Mouse (Mus musculus): Measurements from ENCODE around the gene Pthlh.

DNA sequence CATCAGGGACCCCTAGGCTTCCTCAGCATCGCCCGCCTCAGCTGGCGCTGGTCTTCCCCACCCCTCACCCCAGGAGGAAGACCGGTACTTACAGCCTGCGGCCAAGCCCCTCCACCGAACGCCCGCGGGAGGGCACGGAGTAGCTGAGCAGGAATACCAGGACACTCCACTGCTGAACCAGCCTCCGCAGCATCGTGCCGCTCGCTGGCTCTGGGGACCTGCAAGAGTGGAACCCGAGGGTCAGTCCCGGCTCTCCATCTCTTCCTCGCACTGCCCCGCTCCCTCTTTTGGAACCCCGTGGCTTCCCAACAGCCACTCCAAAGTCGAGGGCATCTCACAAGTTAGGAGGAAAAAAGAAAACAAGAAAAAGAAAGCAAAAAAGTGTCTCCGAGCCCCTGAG lies 805 bp downstream of the Pthlh start:
- TF ChIP-seq CTCF (IDR thresholded peaks at IDR 0.05; ENCODE audit: low read depth, low read length): no peak
- TF ChIP-seq POLR2A (IDR thresholded peaks at IDR 0.05; ENCODE audit: extremely low read depth, insufficient read depth, low read length): no peak

Data from liver, adult 2 months (tissue).